Mouse (Mus musculus) lung, adult 2 months (tissue): ENCODE data around the gene Gcnt3. TPM values are rescaled to one million over a fixed set of nuclear protein-coding genes. Genes with fewer than 3 reads are reported as not detected.
"Not testable (repeated sequence)": the region's sequence is repeated elsewhere in the genome, so short reads cannot be mapped to it uniquely, and the experiment has no call there.

Experiments used
- DNase-seq: peaks from one replicate; pipeline ENCODE4 v3.0.0; 2022
- H3K4me1 ChIP-seq: fragments of 200-500 bp; 2 replicates; pipeline ENCODE4 v1.6.1; 2011; ENCODE audit warnings: low read length; ENCODE audit not compliant: control insufficient read depth, insufficient read depth
- H3K4me3 ChIP-seq: fragments of 200-500 bp; replicated peaks from 2 replicates; pipeline ENCODE3; 2011; ENCODE audit warnings: low read depth, mild to moderate bottlenecking, control low read depth, low read length; ENCODE audit errors: extremely low read depth
- CTCF ChIP-seq: fragments of 200-500 bp; IDR thresholded peaks from 2 replicates; pipeline ENCODE4 v1.5.1; 2011; ENCODE audit warnings: mild to moderate bottlenecking, low read length, control low read depth; ENCODE audit not compliant: insufficient read depth
- POLR2A ChIP-seq: fragments of 200-500 bp; IDR thresholded peaks from 2 replicates; pipeline ENCODE4 v1.6.1; 2011; ENCODE audit warnings: low read depth, mild to moderate bottlenecking, control low read depth, low read length, borderline replicate concordance; ENCODE audit errors: extremely low read depth
- WGBS: fragments of 180-500 bp; shearing (Covaris S2); methylation state at CpG from one replicate; pipeline ENCODE4 v1.1.7; 2018; 5-methylcytosine and 5-hydroxymethylcytosine counted together
- polyA plus RNA-seq: library from polyadenylated mRNA; depleted of rRNA; stranded (reverse); fragments of >200 nt; gene quantifications from 2 replicates; pipeline ENCODE4 v1.2.3, GENCODE M21; 2012

Gcnt3 gene
- polyA plus RNA-seq, 1 experiment: not detected

- no peak for DNase-seq
- Histone ChIP-seq H3K4me3 (no peak overlapping the region), H3K4me1 (no peaks in the 10 kb centered on the region)
- 90% methylated on average over 1 of the region's 1 CpGs for WGBS
- TF ChIP-seq CTCF (no peak), POLR2A (no peak)
Measured at GRCm38 (mm10) chr9:70032167-70032566, 5.7 kb downstream of the Gcnt3 start.

- H3K4me3 ChIP-seq: no peak overlapping the region
- 75% methylated on average over 2 of the region's 2 CpGs for WGBS
- H3K4me1 ChIP-seq: peaks cover 2% of the 10 kb centered on the region; the same call in 1 of the 2 replicates
- peak; percentile 13 for DNase-seq
- TF ChIP-seq CTCF (no peak), POLR2A (no peak)
Measured at GRCm38 (mm10) chr9:70025365-70026012, 12.4 kb downstream of the Gcnt3 start.

GRCm38 (mm10) chr9:70024648-70025047 is 13.2 kb downstream of the Gcnt3 start:
- H3K4me1 ChIP-seq: peaks cover 2% of the 10 kb centered on the region; the same call in 1 of the 2 replicates
- no peak for TF ChIP-seq POLR2A
- TF ChIP-seq CTCF: no peak
- DNase-seq: no peak

GRCm38 (mm10) chr9:70023615-70024014 is 14.3 kb downstream of the Gcnt3 start:
- H3K4me1 ChIP-seq, H3K4me3 ChIP-seq, DNase-seq: not testable (repeated sequence)
- whole genome bisulfite sequencing: 61% methylated on average over 1 of the region's 1 CpGs

More at GRCm38 (mm10) chr9:70024648-70025047, 13.2 kb downstream of the Gcnt3 start:
- no peak overlapping the region for H3K4me3 ChIP-seq

- peaks cover 2% of the 10 kb centered on the region; the same call in 1 of the 2 replicates for H3K4me1 ChIP-seq
- no peak for DNase-seq
- H3K4me3 ChIP-seq: no peak overlapping the region
- no peak for TF ChIP-seq CTCF
- no peak for TF ChIP-seq POLR2A
- 51% methylated on average over 4 of the region's 4 CpGs for WGBS
Measured at GRCm38 (mm10) chr9:70022083-70022482, 15.8 kb downstream of the Gcnt3 start.

- WGBS: 58% methylated on average over 1 of the region's 1 CpGs
- peaks cover 2% of the 10 kb centered on the region; the same call in 1 of the 2 replicates for H3K4me1 ChIP-seq
- TF ChIP-seq CTCF (no peak), POLR2A (no peak)
- H3K4me3 ChIP-seq: no peak overlapping the region
- DNase-seq: no peak
Measured at GRCm38 (mm10) chr9:70021610-70022009, 16.3 kb downstream of the Gcnt3 start.

GRCm38 (mm10) chr9:70018879-70019278 is 19.0 kb downstream of the Gcnt3 start:
- TF ChIP-seq POLR2A (no peak), CTCF (peak; percentile 27; the same call in 1 of the 2 replicates)
- DNase-seq: no peak
- Histone ChIP-seq H3K4me1 (peaks cover 6% of the 10 kb centered on the region), H3K4me3 (no peak overlapping the region)

- Histone ChIP-seq H3K4me1 (peaks cover 10% of the 10 kb centered on the region), H3K4me3 (no peak overlapping the region)
- TF ChIP-seq CTCF (no peak), POLR2A (no peak)
- no peak for DNase-seq
- 95% methylated on average over 2 of the region's 2 CpGs for WGBS
Measured at GRCm38 (mm10) chr9:70015632-70016031, 22.3 kb downstream of the Gcnt3 start.

- WGBS: under 1% methylated on average over 57 of the region's 57 CpGs
- peak; percentile 95 for DNase-seq
Measured at GRCm38 (mm10) chr9:70012408-70012901, 25.4 kb downstream of the Gcnt3 start, which contains the start of gene Gtf2a2. Gene Gtf2a2, plus strand, starts transcription at chr9:70012550.

GRCm38 (mm10) chr9:70011537-70012407 is 26.1 kb downstream of the Gcnt3 start:
- 51% methylated on average over 14 of the region's 14 CpGs for WGBS
- DNase-seq: no peak
- H3K4me1 ChIP-seq: peaks cover 10% of the 10 kb centered on the region
- TF ChIP-seq POLR2A: no peak
- TF ChIP-seq CTCF: no peak
- peak overlapping the region; percentile 92 for H3K4me3 ChIP-seq

More at GRCm38 (mm10) chr9:70012408-70012901, 25.4 kb downstream of the Gcnt3 start, which contains the start of gene Gtf2a2:
- Histone ChIP-seq H3K4me1 (peaks cover 10% of the 10 kb centered on the region), H3K4me3 (peak within 1 kb of the TSS; percentile 92)
- TF ChIP-seq POLR2A (peak; percentile 76; the same call in 1 of the 2 replicates), CTCF (no peak)
